Mouse (Mus musculus): Measurements from ENCODE around the gene Lama2.

Gene Lama2

GRCm38 (mm10) chr10:27184185-27184584 is 435.4 kb downstream of the Lama2 start:
- DNase-seq (ENCODE audit: low spot score in 2 of 2), result no peak

GRCm38 (mm10) chr10:27174271-27174670 is 445.3 kb downstream of the Lama2 start:
- DNase-seq (ENCODE audit: low spot score in 2 of 2), result no peak

GRCm38 (mm10) chr10:27164738-27165137 is 454.8 kb downstream of the Lama2 start:
- no peak for DNase-seq (ENCODE audit: low spot score in 2 of 2)

- no peak for DNase-seq (ENCODE audit: low spot score in 2 of 2)
These were observed 457.2 kb downstream of the Lama2 start for GRCm38 (mm10) chr10:27162364-27162763.

GRCm38 (mm10) chr10:27150220-27150619 is 469.3 kb downstream of the Lama2 start:
- DNase-seq (ENCODE audit: low spot score in 2 of 2), result no peak

- DNase-seq (ENCODE audit: low spot score in 2 of 2), result no peak
These were observed 479.1 kb downstream of the Lama2 start for GRCm38 (mm10) chr10:27140422-27140821.

GRCm38 (mm10) chr10:27135768-27136167 is 483.8 kb downstream of the Lama2 start:
- DNase-seq (ENCODE audit: low spot score in 2 of 2), result no peak

GRCm38 (mm10) chr10:27133135-27133534 is 486.4 kb downstream of the Lama2 start:
- DNase-seq (ENCODE audit: low spot score in 2 of 2), result no peak

GRCm38 (mm10) chr10:27127454-27127853 is 492.1 kb downstream of the Lama2 start:
- no peak for DNase-seq (ENCODE audit: low spot score in 2 of 2)

GRCm38 (mm10) chr10:27123763-27124162 is 495.8 kb downstream of the Lama2 start:
- DNase-seq (ENCODE audit: low spot score in 2 of 2), result no peak

- DNase-seq (ENCODE audit: low spot score in 2 of 2), result no peak
These were observed 501.7 kb downstream of the Lama2 start for GRCm38 (mm10) chr10:27117815-27118214.

GRCm38 (mm10) chr10:27116938-27117647 is 502.5 kb downstream of the Lama2 start:
- DNase-seq (ENCODE audit: low spot score in 2 of 2), result no peak

- DNase-seq (ENCODE audit: low spot score in 2 of 2), result no peak
These were observed 505.4 kb downstream of the Lama2 start for GRCm38 (mm10) chr10:27114131-27114530.

GRCm38 (mm10) chr10:27103811-27104210 is 515.7 kb downstream of the Lama2 start:
- no peak for DNase-seq (ENCODE audit: low spot score in 2 of 2)

- DNase-seq (ENCODE audit: low spot score in 2 of 2), result no peak
These were observed 517.7 kb downstream of the Lama2 start for GRCm38 (mm10) chr10:27101800-27102353.

GRCm38 (mm10) chr10:27077113-27077512 is 542.4 kb downstream of the Lama2 start:
- no peak for DNase-seq (ENCODE audit: low spot score in 2 of 2)

- no peak for DNase-seq (ENCODE audit: low spot score in 2 of 2)
These were observed 550.6 kb downstream of the Lama2 start for GRCm38 (mm10) chr10:27068794-27069435.

- no peak for DNase-seq (ENCODE audit: low spot score in 2 of 2)
These were observed 555.9 kb downstream of the Lama2 start for GRCm38 (mm10) chr10:27063671-27064070.

- no peak for DNase-seq (ENCODE audit: low spot score in 2 of 2)
These were observed 565.1 kb downstream of the Lama2 start for GRCm38 (mm10) chr10:27054488-27054887.

GRCm38 (mm10) chr10:27047196-27047595 is 572.4 kb downstream of the Lama2 start:
- no peak for DNase-seq (ENCODE audit: low spot score in 2 of 2)

- no peak for DNase-seq (ENCODE audit: low spot score in 2 of 2)
These were observed 577.7 kb downstream of the Lama2 start for GRCm38 (mm10) chr10:27041812-27042211.

- DNase-seq (ENCODE audit: low spot score in 2 of 2), result no peak
These were observed 596.9 kb downstream of the Lama2 start for GRCm38 (mm10) chr10:27022707-27023106.

GRCm38 (mm10) chr10:27012804-27013365 is 606.7 kb downstream of the Lama2 start:
- no peak for DNase-seq (ENCODE audit: low spot score in 2 of 2)
